Mouse (Mus musculus) brown adipose tissue, adult 24 weeks (tissue): ENCODE measurements around the gene Acsm5. TPM values are rescaled to one million over a fixed set of nuclear protein-coding genes. Genes with fewer than 3 reads are reported as not detected.
A peak's percentile ranks its signal among the peaks of the same experiment; 100 is the strongest.

Experiments
- H3K27ac ChIP-seq: fragments of 200-500 bp; replicated peaks from 2 replicates; pipeline ENCODE4 v1.5.1; 2012; ENCODE audit warnings: low read depth, mild to moderate bottlenecking, low read length
- H3K4me1 ChIP-seq: fragments of 200-500 bp; 2 replicates; pipeline ENCODE4 v1.6.1; 2012; ENCODE audit warnings: low read length, mixed read lengths; ENCODE audit not compliant: control insufficient read depth, insufficient read depth, insufficient read length
- H3K4me3 ChIP-seq: fragments of 200-500 bp; 2 replicates; pipeline ENCODE4 v1.5.1; 2012; ENCODE audit warnings: low read depth, mild to moderate bottlenecking, low read length, moderate library complexity; ENCODE audit not compliant: insufficient read depth
- polyA plus RNA-seq: library from polyadenylated mRNA; stranded (reverse); fragments of >200 nt; gene quantifications from 2 replicates; pipeline ENCODE4 v1.2.4, GENCODE M21; 2012; ENCODE audit not compliant: missing spikeins, insufficient read depth, insufficient read length

Gene Acsm5
- polyA plus RNA-seq = 2.0 and 3.3 TPM in 2 replicates

- H3K4me3 ChIP-seq = no peak within 1 kb of the TSS
- no peak within 1 kb of the TSS for H3K27ac ChIP-seq
- no peaks in the 10 kb centered on the region for H3K4me1 ChIP-seq
These were observed at the start of gene Acsm5 for GRCm38 (mm10) chr7:119519163-119519562. Acsm5 (plus strand) TSS chr7:119519463.

DNA sequence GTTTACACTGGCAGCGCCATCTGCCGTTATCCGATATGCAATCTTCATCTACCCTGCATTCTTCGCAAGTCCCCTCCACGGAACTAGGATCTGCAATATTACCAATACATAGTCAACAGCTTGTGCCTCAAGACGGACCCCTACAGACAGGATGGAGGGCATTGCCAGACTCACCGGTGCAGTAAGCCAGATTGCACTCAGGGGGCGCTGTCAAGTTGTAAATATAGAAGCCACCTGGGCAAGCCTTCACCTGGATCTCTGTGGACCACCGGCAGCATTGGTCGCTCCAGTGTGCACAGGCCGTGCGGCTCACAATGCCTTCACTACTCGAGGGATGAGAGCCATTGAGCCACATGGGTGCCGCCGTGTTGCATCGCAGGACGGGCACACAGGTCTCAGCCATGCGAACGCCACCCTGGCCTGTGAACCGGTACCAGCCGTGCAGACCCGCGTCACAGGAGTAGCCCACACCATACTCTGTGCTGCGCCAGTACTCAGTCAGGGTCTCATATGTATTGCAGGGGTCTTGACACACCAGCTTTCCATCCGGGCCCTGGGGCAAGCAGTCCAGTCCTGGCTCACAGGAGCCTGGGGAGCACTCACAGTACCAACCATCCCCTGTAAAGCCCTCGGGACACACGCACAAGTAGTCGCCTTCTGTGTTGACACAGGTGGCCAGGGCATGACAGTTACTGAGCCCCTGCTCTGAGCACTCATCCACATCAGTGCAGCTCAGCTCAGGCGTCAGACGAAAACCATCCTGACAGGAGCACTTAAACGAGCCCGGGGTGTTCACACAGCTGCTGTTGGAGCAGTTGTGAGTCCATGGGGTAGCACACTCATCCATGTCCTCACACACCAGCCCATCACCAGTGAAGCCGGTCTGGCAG lies 42.5 kb upstream of the Acsm5 start:
- H3K27ac ChIP-seq = no peak overlapping the region
- no peak overlapping the region for H3K4me3 ChIP-seq
- H3K4me1 ChIP-seq = no peaks in the 10 kb centered on the region

DNA sequence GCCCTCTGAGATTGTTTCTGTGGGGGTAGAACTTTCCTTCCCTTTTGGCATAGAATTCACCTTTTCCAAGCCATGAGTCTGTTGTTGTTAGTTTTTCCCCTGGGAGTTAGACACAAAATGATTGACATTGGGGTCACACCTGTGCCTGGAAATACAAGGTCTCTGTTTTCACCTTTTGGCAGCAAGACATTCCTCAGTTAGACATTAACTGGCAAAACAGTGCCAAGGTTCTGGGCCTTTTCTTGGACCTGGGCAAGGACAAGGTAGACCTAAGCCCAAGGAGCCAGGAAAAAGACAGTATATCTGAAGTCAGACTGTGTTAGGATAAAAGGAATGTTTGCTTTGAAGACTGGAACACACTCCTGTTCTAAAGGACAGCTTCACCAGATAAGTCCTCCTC lies 40.0 kb upstream of the Acsm5 start, which contains the start of gene Umod:
TSS of gene Umod (minus strand) at position 27 of the 400 bp plus-strand sequence.
- Histone ChIP-seq H3K4me3 (no peak within 1 kb of the TSS), H3K4me1 (no peaks in the 10 kb centered on the region), H3K27ac (no peak within 1 kb of the TSS)

- H3K4me1 ChIP-seq = no peaks in the 10 kb centered on the region
These were observed 35.1 kb upstream of the Acsm5 start for GRCm38 (mm10) chr7:119484154-119484553.

DNA sequence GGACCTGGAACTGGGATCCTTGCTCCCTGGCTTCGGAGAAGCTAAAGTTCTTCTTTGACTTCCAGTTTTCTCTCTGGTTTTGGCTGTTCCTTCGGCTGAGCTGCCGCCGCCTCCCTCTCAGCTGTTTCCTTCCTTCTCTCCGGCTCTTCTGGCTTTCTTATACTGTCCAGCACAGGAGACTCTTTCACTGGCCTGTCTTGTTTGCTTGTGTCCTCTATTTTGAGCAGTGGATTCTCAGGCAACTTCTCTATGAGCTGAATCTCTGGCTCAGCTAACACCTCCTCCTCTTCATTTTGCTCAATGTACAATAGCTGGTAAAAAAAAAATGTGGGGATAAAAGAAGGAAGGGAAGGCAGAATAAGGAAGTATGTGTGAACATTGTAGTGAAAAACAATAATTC lies 32.6 kb upstream of the Acsm5 start:
- H3K4me3 ChIP-seq = no peak overlapping the region
- no peak overlapping the region for H3K27ac ChIP-seq
- no peaks in the 10 kb centered on the region for H3K4me1 ChIP-seq

More at GRCm38 (mm10) chr7:119484154-119484553, 35.1 kb upstream of the Acsm5 start:
- no peak overlapping the region for H3K4me3 ChIP-seq
- no peak overlapping the region for H3K27ac ChIP-seq

GRCm38 (mm10) chr7:119490041-119490780 lies 29.1 kb upstream of the Acsm5 start:
- peak overlapping the region; percentile 44; the same call in 1 of the 2 replicates for H3K27ac ChIP-seq
- H3K4me1 ChIP-seq = no peaks in the 10 kb centered on the region
- H3K4me3 ChIP-seq = no peak overlapping the region

DNA sequence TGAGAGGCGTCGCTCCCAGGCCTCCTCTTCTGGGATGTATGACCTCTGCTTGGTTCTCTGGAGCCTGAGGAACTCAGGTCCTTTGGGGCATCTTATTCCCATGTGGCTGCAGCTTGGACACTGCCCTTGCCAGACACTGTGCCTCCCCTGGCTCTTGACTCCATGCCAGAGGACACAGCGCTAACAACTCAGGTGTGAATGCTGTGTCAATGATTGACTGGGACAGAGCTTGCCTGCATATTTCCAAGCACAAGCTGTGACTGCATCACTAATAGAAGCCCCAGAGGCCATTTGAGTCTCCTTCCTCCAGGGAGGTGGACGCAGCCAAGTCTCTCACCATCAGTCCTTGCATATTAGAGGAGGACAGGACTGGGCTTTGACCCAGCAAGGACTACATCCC lies 8.1 kb upstream of the Acsm5 start:
- Histone ChIP-seq H3K4me1 (no peaks in the 10 kb centered on the region), H3K27ac (no peak overlapping the region), H3K4me3 (no peak overlapping the region)

DNA sequence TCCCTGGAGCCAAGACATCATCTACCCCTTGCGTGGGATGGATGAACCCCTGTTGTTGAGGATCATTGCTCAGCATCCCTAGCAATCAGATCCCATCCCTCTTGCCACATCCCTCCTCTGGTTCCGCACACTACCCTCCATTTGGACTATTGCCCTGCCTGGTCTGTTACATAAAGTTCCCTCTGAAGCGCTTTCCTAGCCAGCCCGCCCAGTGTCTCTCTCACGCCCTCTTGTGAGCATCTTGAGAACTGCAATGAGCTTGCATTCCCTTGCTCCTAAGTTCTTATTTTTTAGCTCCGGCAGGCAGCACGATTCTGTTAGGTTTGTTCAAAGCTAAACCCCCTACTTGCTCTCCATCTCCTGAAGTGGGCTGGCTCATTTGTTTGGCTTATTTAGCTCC lies 6.2 kb upstream of the Acsm5 start:
- H3K4me1 ChIP-seq = no peaks in the 10 kb centered on the region
- no peak overlapping the region for H3K4me3 ChIP-seq
- H3K27ac ChIP-seq = no peak overlapping the region

DNA sequence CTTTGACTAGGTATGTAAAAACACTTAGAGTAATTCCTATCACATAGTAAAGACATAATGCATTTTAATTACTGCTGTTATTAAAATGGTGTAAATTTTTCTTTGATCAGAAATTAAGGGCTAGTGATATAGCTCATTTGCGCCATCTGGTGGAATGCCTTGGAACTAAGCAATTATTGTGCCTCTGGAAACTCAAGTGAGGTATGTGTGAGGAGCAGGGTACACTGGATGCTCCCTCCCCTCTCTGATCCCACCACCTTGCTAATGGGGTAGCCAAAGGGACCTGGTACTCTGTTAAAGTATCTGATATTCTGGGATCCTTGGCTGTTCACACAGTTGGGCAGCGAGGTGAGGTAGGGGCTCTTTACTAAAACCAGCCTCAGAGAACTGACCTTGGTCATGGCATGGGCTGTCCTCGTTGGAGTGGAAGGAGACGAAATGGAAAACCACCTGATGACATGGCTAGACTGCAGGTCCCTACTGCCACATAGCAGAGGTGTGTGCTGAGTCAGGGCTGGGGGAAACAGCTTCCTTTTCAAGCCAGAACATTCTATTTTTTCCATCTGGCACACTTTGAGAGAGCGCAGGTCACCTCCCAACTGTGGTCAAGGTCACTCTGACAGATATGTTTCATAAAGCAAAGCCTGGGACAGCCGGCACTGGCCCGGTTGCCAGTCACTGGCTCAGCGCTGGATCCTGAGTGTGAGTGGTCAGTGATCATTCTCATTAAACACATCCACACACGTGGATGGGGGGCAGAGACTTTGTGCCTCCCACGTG lies 3.6 kb upstream of the Acsm5 start:
- Histone ChIP-seq H3K27ac (no peak overlapping the region), H3K4me3 (no peak overlapping the region), H3K4me1 (no peaks in the 10 kb centered on the region)

GRCm38 (mm10) chr7:119516272-119516558 lies 3.0 kb upstream of the Acsm5 start:
- H3K27ac ChIP-seq = no peak overlapping the region

GRCm38 (mm10) chr7:119519654-119520053 lies 391 bp downstream of the Acsm5 start:
- H3K4me3 ChIP-seq = no peak overlapping the region
- no peak overlapping the region for H3K27ac ChIP-seq
- H3K4me1 ChIP-seq = no peaks in the 10 kb centered on the region

More at GRCm38 (mm10) chr7:119516272-119516558, 3.0 kb upstream of the Acsm5 start:
- no peak overlapping the region for H3K4me3 ChIP-seq
- no peaks in the 10 kb centered on the region for H3K4me1 ChIP-seq

GRCm38 (mm10) chr7:119521816-119522215 lies 2.6 kb downstream of the Acsm5 start:
- Histone ChIP-seq H3K4me3 (no peak overlapping the region), H3K27ac (no peak overlapping the region), H3K4me1 (no peaks in the 10 kb centered on the region)

DNA sequence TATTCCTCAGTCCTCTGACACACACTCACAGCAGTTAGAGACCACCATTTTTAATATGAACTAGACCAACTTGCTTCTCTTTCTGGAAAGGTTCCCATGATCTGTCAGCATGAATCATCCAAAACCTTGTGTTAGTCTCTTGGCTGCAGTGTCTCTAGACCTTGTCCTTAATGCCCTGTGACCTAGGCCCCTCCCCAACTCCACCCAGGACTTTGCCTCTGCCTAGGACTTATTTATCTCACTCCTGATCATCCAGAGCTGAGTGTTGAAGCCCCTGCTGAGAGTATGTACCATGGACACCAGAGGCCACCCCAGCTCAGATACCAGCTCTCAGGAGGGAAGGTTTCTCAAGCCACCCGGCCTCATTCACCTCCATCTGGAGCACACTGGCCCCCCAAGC lies 3.1 kb downstream of the Acsm5 start:
- H3K4me3 ChIP-seq = no peak overlapping the region
- H3K27ac ChIP-seq = no peak overlapping the region
- no peaks in the 10 kb centered on the region; the same call in 1 of the 2 replicates for H3K4me1 ChIP-seq

- H3K4me3 ChIP-seq = no peak within 1 kb of the TSS
- H3K4me1 ChIP-seq = no peaks in the 10 kb centered on the region; the same call in 1 of the 2 replicates
- H3K27ac ChIP-seq = no peak within 1 kb of the TSS
These were observed 4.1 kb downstream of the Acsm5 start, which contains the start of gene Pdilt for GRCm38 (mm10) chr7:119523389-119523788. Pdilt (minus strand) TSS chr7:119523489.

DNA sequence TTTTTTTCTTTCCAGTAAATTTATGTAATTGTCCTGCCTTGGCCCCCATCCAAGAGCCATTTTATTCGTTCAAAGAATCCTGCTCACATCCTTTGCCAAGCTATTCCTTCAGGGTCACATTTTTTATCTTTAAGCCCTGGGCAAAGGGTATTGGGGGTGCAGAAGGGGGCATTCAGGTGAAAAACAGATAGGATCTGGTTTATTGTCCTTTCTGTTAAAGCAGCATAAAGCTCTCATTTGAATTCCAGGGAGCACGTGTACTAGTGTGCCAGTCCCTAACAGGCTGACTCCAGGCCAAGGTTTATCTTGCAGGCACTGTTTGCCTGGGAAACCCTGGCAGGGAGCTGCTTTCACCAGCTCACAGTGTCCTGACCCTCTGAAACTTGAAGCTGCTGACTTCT lies 6.6 kb downstream of the Acsm5 start:
- H3K4me1 ChIP-seq = no peaks in the 10 kb centered on the region; the same call in 1 of the 2 replicates
- H3K4me3 ChIP-seq = no peak overlapping the region
- no peak overlapping the region for H3K27ac ChIP-seq
